Mouse (Mus musculus) spleen, postnatal 36 days (tissue): ENCODE data around the gene Smdt1.
"Not testable (repeated sequence)": the region's sequence is repeated elsewhere in the genome, so short reads cannot be mapped to it uniquely, and the experiment has no call there.

Experiments
- DNase-seq, 2 experiments: peaks; one replicate each; pipeline ENCODE4 v3.0.0; 2022; ENCODE audit warnings: low spot score in 2 of 2, mixed read lengths in 1 of 2

Smdt1 gene

DNA sequence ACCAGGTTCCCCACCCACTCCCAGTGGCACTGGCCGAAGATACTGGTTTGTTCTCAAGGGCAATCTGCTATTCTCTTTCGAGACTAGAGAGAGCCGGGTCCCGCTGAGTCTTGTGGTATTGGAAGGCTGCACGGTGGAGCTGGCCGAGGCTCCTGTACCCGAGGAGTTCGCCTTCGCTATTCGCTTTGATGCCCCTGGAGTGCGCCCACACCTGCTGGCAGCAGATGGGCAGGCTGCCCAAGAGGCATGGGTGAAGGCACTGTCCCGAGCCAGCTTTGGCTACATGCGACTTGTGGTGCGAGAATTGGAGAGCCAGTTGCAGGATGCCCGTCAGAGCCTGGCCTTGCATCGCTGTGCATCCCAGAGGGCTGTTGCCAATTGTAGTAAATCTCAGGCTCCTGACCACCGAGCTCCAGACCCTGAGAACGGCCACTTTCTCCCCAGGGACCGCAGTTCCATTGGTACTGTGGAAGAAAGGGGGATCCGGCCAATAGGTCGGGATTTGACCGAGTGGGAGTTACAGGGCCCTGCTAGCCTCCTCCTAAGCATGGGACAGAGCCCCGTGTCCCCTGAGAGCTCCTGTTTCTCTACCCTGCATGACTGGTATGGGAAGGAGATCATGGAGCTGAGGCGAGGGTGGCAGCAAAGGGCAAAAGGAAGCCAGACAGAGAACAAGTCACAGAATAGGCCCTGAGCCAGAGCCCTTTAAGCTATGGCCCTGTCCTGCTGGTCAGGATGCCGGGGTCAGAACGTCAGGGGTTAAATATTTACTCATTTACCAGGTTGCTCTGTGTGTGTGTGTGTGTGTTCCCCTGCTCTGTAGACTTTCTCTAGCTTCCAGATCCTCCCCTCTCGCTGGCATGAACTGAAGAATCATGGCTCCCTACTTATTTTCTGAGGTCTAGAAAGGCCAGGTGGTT, 4.9 kb downstream of the Smdt1 start:
- DNase-seq = no peak

GRCm38 (mm10) chr15:82344971-82345370, 6.2 kb downstream of the Smdt1 start:
- no peak for DNase-seq

DNA sequence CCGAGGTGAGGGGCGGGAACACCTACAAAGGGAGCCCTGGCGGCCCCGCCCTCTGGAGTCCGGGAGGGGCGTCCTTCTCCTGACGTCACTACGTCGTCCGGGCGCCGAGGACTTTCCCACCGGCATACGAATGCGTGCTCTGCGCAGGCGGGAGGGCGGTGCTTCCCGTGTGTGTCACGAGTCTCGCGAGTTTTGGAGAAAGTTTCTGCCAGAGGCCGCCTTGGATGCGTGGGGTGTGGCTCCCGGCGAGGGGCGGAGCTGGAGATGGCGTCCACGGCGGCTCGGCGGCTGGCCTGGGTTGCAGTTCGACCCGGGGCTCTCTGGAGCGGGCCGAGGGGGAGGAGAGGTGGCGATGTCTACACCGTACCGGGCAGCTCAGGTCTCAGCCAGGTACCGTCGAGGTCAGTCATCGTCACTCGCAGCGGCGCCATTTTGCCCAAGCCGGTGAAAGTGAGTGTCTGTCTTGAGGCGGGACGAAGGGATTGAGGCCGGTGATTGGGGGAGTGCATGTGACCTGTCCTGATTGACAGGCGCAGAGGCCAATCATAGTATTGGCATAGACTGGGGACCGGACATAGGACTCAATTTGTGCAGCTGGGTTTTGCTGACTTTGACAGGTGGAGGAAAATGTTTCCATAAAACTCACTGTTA, 7.2 kb downstream of the Smdt1 start:
- DNase-seq = peak; percentile 98 to 99

- no peak for DNase-seq
These were observed 8.0 kb downstream of the Smdt1 start for GRCm38 (mm10) chr15:82346580-82347302.

DNA sequence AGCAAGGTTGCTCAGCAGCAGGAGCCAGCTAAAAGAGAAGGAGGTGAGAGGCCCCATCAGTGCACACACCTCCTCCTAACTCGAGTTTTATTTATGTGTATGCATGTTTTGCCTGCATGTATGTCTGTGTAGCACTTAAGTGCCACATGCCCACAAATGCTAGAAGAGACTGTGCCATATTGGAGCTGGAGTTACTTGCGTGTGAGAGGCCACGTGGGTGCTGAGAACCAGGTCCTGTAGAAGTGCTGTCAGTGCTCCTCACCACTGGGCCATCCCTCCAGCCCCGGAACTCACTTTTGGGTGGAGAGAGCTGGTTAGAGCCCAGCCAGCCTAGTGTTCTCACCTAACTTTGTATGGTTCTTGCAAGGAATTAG, 8.5 kb downstream of the Smdt1 start:
- DNase-seq = no peak

GRCm38 (mm10) chr15:82347852-82348251, 9.1 kb downstream of the Smdt1 start:
- DNase-seq = no peak

- DNase-seq = no peak
These were observed 9.7 kb downstream of the Smdt1 start for GRCm38 (mm10) chr15:82348258-82348998.

GRCm38 (mm10) chr15:82348999-82349341, 10.2 kb downstream of the Smdt1 start:
- DNase-seq = no peak

- no peak for DNase-seq
These were observed 11.6 kb downstream of the Smdt1 start for GRCm38 (mm10) chr15:82350349-82350748.

DNA sequence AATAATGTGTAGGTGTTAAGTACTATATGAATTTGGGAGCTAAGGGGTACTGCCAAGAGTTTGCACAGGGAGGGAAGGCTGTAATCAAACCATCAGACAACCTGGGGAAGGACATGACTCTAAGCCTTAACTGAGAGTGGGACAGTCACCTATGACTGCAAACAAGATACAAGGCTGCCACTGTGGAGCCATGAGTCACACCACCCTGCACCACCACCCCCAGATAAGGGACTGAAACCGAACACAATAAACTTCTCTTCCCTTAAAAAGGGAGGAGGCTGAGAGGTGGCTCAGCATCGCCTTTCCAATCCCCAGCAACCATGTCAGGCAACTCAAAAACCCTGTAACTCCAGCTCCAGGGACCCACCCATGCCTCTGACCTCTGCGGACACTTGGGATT, 12.7 kb downstream of the Smdt1 start:
- no peak for DNase-seq

DNA sequence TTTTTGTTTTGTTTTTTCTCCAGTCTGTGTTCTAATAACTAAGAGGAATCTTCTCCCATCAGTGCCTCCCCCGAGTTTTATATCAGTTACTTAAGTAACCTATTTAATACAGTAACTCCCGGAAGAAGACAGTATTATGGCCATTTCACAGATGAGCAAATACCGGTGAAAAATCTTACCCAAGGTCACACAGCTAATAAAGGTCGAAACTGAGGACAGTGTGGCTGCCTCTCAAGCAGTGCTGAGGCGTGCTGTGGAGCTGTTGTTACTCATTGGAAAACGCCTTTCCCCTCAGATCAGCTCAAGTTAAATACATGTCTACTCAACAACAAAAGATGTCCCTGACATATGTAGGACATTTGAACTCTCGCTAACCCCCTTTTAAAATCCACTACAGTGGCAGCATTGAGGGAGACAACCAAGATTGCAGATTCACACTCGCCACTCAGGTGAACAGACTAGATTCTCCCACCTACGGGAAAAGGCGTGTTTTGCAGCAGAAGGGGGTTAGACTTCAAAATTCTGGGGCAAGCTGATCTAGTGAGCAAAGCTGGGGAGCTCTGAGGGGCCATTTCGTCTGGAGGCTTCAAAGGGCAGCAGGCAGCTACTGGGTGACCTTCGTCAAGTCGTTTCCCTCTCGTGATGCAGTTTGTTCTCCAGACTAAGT, 14.5 kb downstream of the Smdt1 start:
- no peak for DNase-seq

DNA sequence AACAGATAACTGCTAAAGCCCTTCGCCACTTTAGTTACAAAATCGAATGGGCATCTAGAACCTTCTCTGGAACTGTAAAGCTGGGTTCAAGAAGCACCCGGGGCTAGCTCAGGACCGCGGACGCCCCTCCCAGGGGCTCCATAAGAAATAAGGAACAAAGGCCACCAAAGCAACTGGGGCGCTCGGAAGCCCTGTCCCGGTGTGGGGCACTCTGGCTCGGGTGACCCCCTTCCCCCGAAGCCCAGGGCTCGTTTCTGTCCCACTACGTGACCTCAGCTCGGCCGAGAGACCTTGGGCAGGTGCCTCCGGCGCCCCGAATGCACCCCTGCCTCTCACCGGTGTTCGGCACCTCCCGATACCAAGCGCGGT, 15.0 kb downstream of the Smdt1 start:
- DNase-seq = no peak

- peak; percentile 97 for DNase-seq
These were observed 15.6 kb downstream of the Smdt1 start, which contains the start of gene Ndufa6 for GRCm38 (mm10) chr15:82354126-82354945. Ndufa6 (minus strand) TSS chr15:82354322.

DNA sequence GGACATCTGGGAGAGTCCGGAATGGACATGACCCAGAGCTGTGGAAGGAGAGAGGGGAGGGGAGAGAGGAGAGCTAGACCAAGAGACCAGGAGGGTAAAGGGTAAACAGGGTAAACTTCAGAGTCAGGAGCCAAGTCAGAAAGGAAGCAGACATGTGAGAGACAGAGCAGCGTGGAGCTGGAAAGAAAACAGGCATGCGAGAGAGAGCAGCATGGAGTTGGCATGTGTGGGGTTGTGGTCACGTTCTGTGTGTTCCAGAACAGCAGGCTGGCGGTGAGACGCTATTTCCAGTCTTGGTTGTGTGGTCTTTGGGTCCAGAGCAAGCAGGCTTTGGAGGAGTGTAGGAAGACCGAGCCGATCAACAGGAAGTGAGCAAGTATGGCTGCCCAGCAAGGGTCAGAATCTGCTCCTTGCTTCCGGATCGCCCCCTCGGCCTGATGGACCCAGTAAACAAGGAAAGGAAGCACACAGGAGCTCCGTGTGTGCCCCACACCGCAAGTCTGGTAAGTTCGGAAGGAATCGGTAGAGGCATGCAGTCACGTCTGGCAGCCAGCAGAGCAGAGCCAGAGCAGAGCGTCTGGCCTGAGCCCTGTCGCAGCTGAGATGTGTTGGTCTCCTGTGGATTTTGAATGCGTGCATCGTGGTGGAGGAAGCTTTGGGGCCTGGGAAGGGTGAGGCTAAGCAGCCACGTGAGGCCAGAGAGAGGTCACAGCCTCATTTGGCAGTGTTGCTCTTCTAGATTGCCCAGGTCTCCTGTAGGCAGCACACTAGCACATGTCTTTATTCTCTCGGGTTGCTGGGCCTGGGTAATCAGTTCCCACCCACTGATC, 19.9 kb downstream of the Smdt1 start:
- no peak for DNase-seq

GRCm38 (mm10) chr15:82361459-82362018, 22.8 kb downstream of the Smdt1 start:
- no peak for DNase-seq

DNA sequence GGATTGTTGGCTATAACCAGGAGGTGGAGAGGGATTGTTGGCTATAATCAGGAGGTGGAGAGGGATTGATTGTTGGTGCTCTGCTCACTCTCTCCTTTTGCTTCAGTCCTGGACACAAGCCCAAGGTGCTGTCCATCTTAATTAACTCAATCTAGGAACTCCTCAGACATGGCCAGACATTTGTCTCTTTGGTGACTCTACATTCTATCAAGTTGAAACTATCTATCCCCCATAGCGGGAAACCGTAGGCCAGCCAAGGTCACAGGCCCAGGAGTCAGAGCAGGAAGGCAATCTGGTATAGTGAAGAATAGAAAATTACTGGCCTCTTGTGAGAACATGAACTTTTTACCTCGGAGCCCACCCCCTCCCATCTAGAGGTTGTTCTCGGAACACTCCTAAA, 23.5 kb downstream of the Smdt1 start:
- no peak for DNase-seq

DNA sequence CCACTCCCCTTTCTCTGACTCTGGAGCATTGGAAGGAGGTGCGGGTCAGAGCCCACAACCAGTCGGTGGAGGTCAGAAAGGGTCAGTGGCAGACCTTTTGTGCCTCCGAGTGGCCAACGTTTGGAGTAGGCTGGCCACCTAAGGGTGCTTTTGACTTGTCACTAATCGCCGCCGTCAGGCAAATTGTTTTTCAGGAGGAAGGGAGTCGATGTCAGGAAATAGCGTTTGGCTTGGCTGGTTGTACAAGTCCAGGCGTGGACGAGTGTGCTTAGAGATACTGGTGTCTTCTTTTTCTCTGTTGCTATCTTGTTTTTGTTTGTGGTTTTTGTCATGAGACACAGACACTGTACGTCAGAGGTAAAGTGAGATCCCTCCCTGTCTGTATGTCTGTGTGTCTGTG, 25.0 kb downstream of the Smdt1 start:
- DNase-seq = not testable (repeated sequence)

GRCm38 (mm10) chr15:82364561-82364960, 25.8 kb downstream of the Smdt1 start:
- DNase-seq = not testable (repeated sequence)

- DNase-seq = no peak
These were observed 29.4 kb downstream of the Smdt1 start for GRCm38 (mm10) chr15:82368146-82368545.
